Mouse (Mus musculus) neural tube, embryonic 12.5 days (tissue): ENCODE measurements at regions not wholly inside any gene's neighbourhood (a gene's known extent, or its start where the extent isn't known, plus 50 kb on each side); places are given as distances from the start of the nearest gene placed in this dataset.
"Not testable (repeated sequence)": the region's sequence is repeated elsewhere in the genome, so short reads cannot be mapped to it uniquely, and the experiment has no call there.

Source experiments
- ATAC-seq: fragments of 200-750 bp; cut with Nextera tagmentation; 2 replicates; pipeline ENCODE4 v1.8.0; 2017; ENCODE audit warnings: low read depth, mild to moderate bottlenecking, moderate TSS enrichment, moderate library complexity; ENCODE audit not compliant: low FRiP score
- H3K27ac ChIP-seq: fragments of 300-500 bp; sonication (generic); 2 replicates; pipeline ENCODE4 v1.5.1; 2016
- H3K27me3 ChIP-seq: fragments of 300-500 bp; sonication (generic); replicated peaks from 2 replicates; pipeline ENCODE4 v1.6.1; 2016; ENCODE audit warnings: mild to moderate bottlenecking
- H3K36me3 ChIP-seq: fragments of 300-500 bp; sonication (generic); 2 replicates; pipeline ENCODE4 v1.6.1; 2016; ENCODE audit warnings: mild to moderate bottlenecking
- H3K4me1 ChIP-seq: fragments of 300-500 bp; sonication (generic); 2 replicates; pipeline ENCODE4 v1.6.1; 2016
- H3K4me2 ChIP-seq: fragments of 300-500 bp; sonication (generic); replicated peaks from 2 replicates; pipeline ENCODE4 v1.6.1; 2016; ENCODE audit warnings: mild to moderate bottlenecking
- H3K4me3 ChIP-seq: fragments of 300-500 bp; sonication (generic); 2 replicates; pipeline ENCODE4 v1.5.1; 2016
- H3K9ac ChIP-seq: fragments of 300-500 bp; sonication (generic); 2 replicates; pipeline ENCODE4 v1.6.1; 2016; ENCODE audit warnings: mild to moderate bottlenecking
- H3K9me3 ChIP-seq: fragments of 300-500 bp; sonication (generic); 2 replicates; pipeline ENCODE4 v1.6.1; 2016; ENCODE audit warnings: mild to moderate bottlenecking
- WGBS: fragments of 180-500 bp; shearing (Covaris S2); methylation state at CpG from one replicate; pipeline ENCODE4 v1.1.7; 2016; 5-methylcytosine and 5-hydroxymethylcytosine counted together

GRCm38 (mm10) chr14:52944925-52945324, 449.4 kb upstream of the Olfr1507 start:
- not testable (repeated sequence) for H3K9me3 ChIP-seq, H3K4me3 ChIP-seq, H3K4me2 ChIP-seq, H3K27me3 ChIP-seq, H3K4me1 ChIP-seq, H3K36me3 ChIP-seq, H3K9ac ChIP-seq, H3K27ac ChIP-seq, ATAC-seq
- WGBS = no CpG with 5 or more reads among the region's 3 CpGs

GRCm38 (mm10) chr14:52942438-52942837, 446.9 kb upstream of the Olfr1507 start:
- not testable (repeated sequence) for H3K27me3 ChIP-seq, H3K9ac ChIP-seq, H3K9me3 ChIP-seq, H3K4me2 ChIP-seq, H3K27ac ChIP-seq, H3K4me3 ChIP-seq, H3K36me3 ChIP-seq, H3K4me1 ChIP-seq, ATAC-seq

- not testable (repeated sequence) for H3K9ac ChIP-seq, H3K36me3 ChIP-seq, H3K4me2 ChIP-seq, H3K27ac ChIP-seq, H3K4me3 ChIP-seq, H3K9me3 ChIP-seq, H3K27me3 ChIP-seq, H3K4me1 ChIP-seq, ATAC-seq
- WGBS = no CpG with 5 or more reads among the region's 1 CpGs
Observed at GRCm38 (mm10) chr14:52941747-52942146, 446.2 kb upstream of the Olfr1507 start.

GRCm38 (mm10) chr14:52920138-52920537, 424.6 kb upstream of the Olfr1507 start:
- no CpG with 5 or more reads among the region's 5 CpGs for WGBS
- not testable (repeated sequence) for H3K27me3 ChIP-seq, ATAC-seq, H3K9ac ChIP-seq, H3K36me3 ChIP-seq, H3K4me3 ChIP-seq, H3K4me2 ChIP-seq, H3K27ac ChIP-seq, H3K4me1 ChIP-seq, H3K9me3 ChIP-seq

- not testable (repeated sequence) for H3K4me1 ChIP-seq, ATAC-seq, H3K36me3 ChIP-seq, H3K27me3 ChIP-seq, H3K9ac ChIP-seq, H3K4me3 ChIP-seq, H3K27ac ChIP-seq, H3K9me3 ChIP-seq, H3K4me2 ChIP-seq
- WGBS = no CpG with 5 or more reads among the region's 1 CpGs
Observed at GRCm38 (mm10) chr14:52913814-52914213, 418.3 kb upstream of the Olfr1507 start.

GRCm38 (mm10) chr14:52899629-52900028, 404.1 kb upstream of the Olfr1507 start:
- not testable (repeated sequence) for H3K4me3 ChIP-seq, H3K4me1 ChIP-seq, H3K9ac ChIP-seq, ATAC-seq, H3K27me3 ChIP-seq, H3K4me2 ChIP-seq, H3K36me3 ChIP-seq, H3K27ac ChIP-seq, H3K9me3 ChIP-seq
- no CpG with 5 or more reads among the region's 3 CpGs for WGBS

- H3K27ac ChIP-seq, H3K4me3 ChIP-seq, ATAC-seq: not testable (repeated sequence)
Observed at GRCm38 (mm10) chr14:52898310-52898709, 402.8 kb upstream of the Olfr1507 start.

GRCm38 (mm10) chr14:52879978-52880377, 384.4 kb upstream of the Olfr1507 start:
- H3K4me3 ChIP-seq, H3K27me3 ChIP-seq, ATAC-seq, H3K36me3 ChIP-seq, H3K4me1 ChIP-seq, H3K9me3 ChIP-seq, H3K27ac ChIP-seq, H3K4me2 ChIP-seq, H3K9ac ChIP-seq: not testable (repeated sequence)
- no CpG with 5 or more reads among the region's 3 CpGs for WGBS

More at GRCm38 (mm10) chr14:52898310-52898709, 402.8 kb upstream of the Olfr1507 start:
- not testable (repeated sequence) for H3K27me3 ChIP-seq, H3K4me2 ChIP-seq, H3K36me3 ChIP-seq, H3K9ac ChIP-seq, H3K9me3 ChIP-seq, H3K4me1 ChIP-seq

- H3K27ac ChIP-seq = not testable (repeated sequence)
Observed at GRCm38 (mm10) chr14:52863841-52864240, 368.3 kb upstream of the Olfr1507 start.

GRCm38 (mm10) chr14:52863107-52863506, 367.6 kb upstream of the Olfr1507 start:
- not testable (repeated sequence) for H3K9me3 ChIP-seq, H3K4me1 ChIP-seq, H3K4me2 ChIP-seq, H3K4me3 ChIP-seq, H3K27me3 ChIP-seq, H3K27ac ChIP-seq, ATAC-seq, H3K36me3 ChIP-seq, H3K9ac ChIP-seq

More at GRCm38 (mm10) chr14:52863841-52864240, 368.3 kb upstream of the Olfr1507 start:
- ATAC-seq, H3K36me3 ChIP-seq, H3K4me3 ChIP-seq, H3K4me1 ChIP-seq, H3K27me3 ChIP-seq, H3K9me3 ChIP-seq, H3K4me2 ChIP-seq, H3K9ac ChIP-seq: not testable (repeated sequence)
- no CpG with 5 or more reads among the region's 3 CpGs for WGBS

- H3K36me3 ChIP-seq, ATAC-seq, H3K27ac ChIP-seq, H3K4me1 ChIP-seq, H3K4me3 ChIP-seq, H3K27me3 ChIP-seq, H3K9ac ChIP-seq, H3K9me3 ChIP-seq, H3K4me2 ChIP-seq: not testable (repeated sequence)
- 67% methylated on average over 14 of the region's 20 CpGs for WGBS
Observed at GRCm38 (mm10) chr14:52862491-52862890, 366.9 kb upstream of the Olfr1507 start.

- WGBS = no CpG with 5 or more reads among the region's 2 CpGs
- H3K9ac ChIP-seq, H3K4me3 ChIP-seq, ATAC-seq, H3K4me1 ChIP-seq, H3K4me2 ChIP-seq, H3K9me3 ChIP-seq, H3K27me3 ChIP-seq, H3K27ac ChIP-seq, H3K36me3 ChIP-seq: not testable (repeated sequence)
Observed at GRCm38 (mm10) chr14:52855339-52855738, 359.8 kb upstream of the Olfr1507 start.

- H3K27ac ChIP-seq, H3K4me1 ChIP-seq, H3K9ac ChIP-seq, ATAC-seq, H3K4me2 ChIP-seq, H3K27me3 ChIP-seq, H3K9me3 ChIP-seq, H3K36me3 ChIP-seq, H3K4me3 ChIP-seq: not testable (repeated sequence)
Observed at GRCm38 (mm10) chr14:52853598-52853997, 358.0 kb upstream of the Olfr1507 start.

- ATAC-seq, H3K27ac ChIP-seq, H3K4me1 ChIP-seq, H3K4me3 ChIP-seq, H3K4me2 ChIP-seq, H3K27me3 ChIP-seq, H3K9me3 ChIP-seq, H3K36me3 ChIP-seq, H3K9ac ChIP-seq: not testable (repeated sequence)
- 57% methylated on average over 1 of the region's 2 CpGs for WGBS
Observed at GRCm38 (mm10) chr14:52847970-52848369, 352.4 kb upstream of the Olfr1507 start.
